Mouse (Mus musculus) left cerebral cortex, adult 8-10 months (tissue): ENCODE results near the gene Lrp6. TPM values are rescaled to one million over a fixed set of nuclear protein-coding genes. Genes with fewer than 3 reads are reported as not detected.
A peak's percentile ranks its signal among the peaks of the same experiment; 100 is the strongest.

Source experiments
- DNase-seq, 2 experiments: peaks; one replicate each; pipeline ENCODE4 v3.0.0; 2022; ENCODE audit warnings: low spot score in 2 of 2
- total RNA-seq, 4 experiments: library from RNA; stranded (reverse); gene quantifications; 2 replicates each; pipeline ENCODE4 v1.2.4; 2022

The Lrp6 gene
- total RNA-seq, 4 experiments from 2014 or later = 45.9 to 47.0 (median 46.4) TPM

DNA sequence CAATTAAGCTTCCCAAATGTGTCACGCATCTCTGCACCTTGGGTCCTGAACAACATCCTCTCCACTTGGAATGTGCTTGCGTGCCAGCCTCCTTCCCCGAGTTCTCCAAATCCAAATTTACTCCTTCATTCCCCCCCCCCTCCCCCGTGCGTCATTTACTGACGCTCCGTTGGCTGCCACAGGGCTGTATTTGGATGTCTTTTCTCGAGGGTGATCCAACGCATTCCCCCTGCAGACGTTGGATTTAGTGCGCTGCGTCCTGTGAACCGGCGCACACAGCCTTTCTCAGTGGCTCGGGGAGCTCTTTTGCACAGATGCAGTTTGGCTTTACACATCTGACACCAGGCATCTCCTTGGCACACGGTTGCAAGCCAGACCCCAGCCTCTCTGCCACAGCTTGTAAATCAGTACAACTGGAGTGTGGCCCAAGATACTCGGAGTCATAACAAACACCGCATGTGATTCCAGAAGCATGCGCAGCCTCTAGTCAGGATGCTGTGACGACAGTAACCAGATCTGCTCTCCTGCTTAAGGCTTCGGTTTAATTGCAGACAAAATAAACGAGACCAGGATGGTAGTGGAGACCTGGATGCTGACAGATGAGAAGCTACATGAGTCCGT is 127.3 kb downstream of the Lrp6 start:
- peak; percentile 37 to 40 for DNase-seq

DNA sequence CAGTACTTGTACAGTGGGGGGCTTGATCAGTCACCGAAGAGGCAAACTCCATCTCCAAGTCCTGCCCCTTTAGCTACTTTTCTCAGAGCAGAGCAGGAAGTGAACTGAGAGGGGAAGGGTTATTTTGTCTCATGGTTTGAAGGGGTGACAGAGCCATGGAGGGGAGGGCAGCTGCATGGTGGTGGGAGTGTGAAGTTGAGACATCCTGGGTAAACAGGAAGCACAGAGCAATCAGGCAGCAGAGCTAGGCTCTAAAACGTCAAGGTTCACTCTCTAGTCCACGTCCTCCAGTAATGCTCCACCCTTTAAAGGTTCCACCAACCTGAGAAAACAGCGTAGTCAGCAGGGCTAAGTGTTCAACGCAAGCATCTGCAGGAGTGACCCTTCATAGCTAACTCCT is 129.8 kb downstream of the Lrp6 start:
- DNase-seq = no peak

DNA sequence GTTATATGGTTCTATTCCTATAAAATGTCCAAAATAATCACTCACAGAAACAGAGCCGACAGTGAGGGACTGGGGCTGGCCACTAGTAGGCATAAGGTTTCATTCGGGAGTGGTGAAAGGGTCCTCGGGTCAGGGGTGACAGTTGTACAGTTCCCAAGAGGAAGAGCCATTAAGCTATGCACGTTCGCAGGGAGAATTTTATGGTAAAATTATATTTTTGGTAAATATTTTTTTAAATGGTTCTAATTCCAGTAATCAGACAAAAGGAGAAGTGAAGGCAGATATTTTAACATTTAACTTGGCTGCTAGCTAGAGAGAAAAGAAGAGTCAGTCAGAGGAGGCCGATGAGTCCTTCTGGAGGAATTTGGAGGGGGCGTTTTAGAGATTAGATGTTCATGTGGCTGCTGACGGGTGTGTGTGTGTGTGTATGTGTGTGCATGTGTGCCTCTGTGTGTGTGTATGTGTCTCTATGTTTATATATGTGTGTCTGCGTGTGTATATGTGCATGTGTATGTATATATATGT is 131.8 kb downstream of the Lrp6 start:
- DNase-seq = no peak

- no peak for DNase-seq
Observed at GRCm38 (mm10) chr6:134434044-134434443, 132.7 kb downstream of the Lrp6 start.

GRCm38 (mm10) chr6:134433281-134433680 is 133.5 kb downstream of the Lrp6 start:
- DNase-seq = no peak

DNA sequence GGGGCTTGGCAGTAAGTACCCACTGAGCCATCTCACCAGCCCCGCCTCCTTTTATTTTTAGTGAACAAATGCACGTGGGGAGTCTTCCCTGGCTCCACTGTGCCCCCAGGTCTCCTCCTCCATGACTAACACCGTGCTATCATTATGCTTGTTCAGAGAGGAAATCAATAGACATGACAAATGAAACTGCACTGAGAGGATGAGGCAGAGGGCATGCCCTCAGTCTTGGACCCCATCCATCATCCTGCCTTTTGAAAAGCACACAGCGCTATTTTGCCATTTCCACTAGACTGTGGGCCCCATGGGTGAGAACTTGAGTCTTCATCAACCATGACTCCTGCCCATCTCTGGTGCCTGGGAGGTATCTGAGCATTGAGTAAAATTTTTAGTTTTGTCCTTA is 135.2 kb downstream of the Lrp6 start:
- DNase-seq = no peak

DNA sequence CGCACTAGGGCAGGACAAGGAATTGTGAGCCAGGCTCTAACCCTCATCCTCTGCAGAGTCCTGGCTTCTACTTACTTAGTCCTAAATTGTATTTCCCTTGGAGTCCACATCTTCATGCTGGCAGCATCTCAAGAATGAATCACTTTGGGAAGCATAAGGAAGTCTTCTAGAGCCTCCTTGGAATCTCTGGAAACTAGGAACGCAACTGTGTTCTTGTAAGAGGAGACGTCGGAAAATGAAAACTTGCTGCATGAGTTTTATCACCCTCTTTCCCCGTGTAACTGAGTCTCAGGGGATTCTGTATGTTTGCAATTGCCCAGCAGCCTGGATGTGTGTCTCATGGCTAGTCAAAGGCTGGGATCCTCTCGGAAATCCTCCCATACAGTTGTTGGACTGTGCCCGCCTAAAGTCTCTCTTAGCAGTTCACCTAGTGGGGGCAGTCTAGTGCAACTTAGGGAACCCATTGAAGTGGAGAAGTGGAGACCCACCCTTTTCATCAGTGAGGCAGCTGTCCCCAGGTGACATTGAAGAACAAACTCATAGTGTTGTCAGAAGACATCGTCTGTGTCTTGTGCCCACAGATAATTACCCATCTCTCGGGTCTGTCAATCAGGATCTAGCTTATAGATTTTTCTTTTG is 136.5 kb downstream of the Lrp6 start:
- no peak for DNase-seq

DNA sequence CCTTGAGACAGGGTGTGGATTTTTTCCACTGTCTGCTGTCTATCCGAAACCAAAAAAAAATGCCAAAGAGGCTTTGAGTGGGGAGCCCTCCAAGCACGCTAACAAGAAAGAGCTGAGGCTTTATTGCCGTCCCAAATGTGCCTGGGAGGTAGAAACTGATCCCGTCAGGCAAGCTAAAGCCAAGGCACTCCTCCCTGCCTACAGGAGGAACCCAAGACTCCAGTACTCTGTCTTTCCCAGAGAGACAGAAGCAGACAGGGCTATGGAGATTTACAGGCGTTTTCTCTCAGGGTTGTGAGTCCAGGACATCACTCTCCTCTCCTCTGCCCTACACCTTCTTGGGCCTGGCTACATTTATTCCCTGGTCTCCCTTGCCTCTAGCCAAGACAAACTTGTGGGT is 138.3 kb downstream of the Lrp6 start:
- DNase-seq = no peak

DNA sequence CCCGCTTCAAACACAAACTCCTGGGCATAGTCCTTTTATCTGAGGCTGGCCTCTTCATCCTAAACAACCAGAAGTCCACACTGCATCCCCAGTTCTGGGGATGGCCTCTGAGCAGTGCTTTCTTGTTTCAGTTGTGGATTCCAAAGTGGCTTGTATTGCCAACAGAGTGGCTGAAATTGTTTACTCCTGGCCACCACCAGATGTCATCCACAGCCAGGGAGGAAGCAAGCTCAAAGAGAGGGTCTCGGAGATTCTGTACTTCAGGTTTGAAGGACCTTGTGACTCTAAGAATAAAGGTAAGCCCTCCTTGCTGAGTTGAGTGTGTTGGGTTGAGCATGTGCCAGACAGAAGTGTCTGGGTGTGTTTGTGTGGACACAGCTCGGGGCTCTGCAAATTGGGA is 139.6 kb downstream of the Lrp6 start:
- DNase-seq = no peak

- DNase-seq = peak; percentile 30 to 48
Observed at GRCm38 (mm10) chr6:134425216-134425717, 141.5 kb downstream of the Lrp6 start.

GRCm38 (mm10) chr6:134421921-134422320 is 144.8 kb downstream of the Lrp6 start:
- no peak for DNase-seq

- DNase-seq = no peak
Observed at GRCm38 (mm10) chr6:134420375-134420774, 146.4 kb downstream of the Lrp6 start.

DNA sequence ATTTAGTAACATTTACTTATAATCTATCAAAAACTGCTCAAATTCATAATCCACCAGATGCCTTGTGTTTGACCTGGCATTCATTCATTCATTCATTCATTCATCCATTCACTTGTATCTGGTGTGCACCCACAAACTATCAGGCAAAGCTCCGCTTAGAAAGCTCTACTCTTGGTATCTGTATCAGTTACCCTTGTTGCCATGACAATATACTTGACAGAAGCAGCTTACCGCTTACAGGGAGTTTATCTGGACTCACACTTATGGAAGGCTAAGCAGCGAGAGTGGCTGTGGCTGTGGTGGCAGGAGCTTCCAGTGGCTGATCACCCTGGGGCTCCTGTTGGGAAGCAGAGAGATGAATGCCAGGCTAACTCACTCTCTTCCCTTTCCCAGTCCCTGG is 148.9 kb downstream of the Lrp6 start:
- no peak for DNase-seq

DNA sequence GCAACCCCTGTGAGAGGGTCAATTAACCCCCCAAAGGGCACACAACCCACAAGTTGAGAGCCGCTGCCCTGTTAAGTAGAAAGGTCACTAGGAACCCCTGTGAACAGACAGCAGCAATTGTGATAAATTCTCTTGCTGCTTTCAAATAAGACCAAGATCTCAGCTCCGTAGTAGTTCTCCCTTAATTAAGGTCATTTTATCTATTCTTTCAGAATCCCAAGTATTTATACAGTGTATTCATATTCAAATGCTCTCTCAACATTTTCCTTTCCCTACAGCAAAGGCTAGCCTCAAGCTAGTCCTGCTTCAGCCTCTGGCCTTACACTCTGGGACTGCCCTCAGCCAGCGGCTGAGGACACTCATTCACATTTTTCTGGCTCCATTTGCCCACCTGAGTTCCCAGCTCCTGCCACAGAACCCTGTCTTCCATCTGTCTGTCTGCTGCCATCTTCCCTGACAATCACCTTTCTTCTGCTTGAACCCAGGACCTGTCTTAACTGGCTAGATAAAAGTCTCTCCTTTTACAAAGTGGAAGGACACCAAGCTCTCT is 150.1 kb downstream of the Lrp6 start:
- DNase-seq = no peak

DNA sequence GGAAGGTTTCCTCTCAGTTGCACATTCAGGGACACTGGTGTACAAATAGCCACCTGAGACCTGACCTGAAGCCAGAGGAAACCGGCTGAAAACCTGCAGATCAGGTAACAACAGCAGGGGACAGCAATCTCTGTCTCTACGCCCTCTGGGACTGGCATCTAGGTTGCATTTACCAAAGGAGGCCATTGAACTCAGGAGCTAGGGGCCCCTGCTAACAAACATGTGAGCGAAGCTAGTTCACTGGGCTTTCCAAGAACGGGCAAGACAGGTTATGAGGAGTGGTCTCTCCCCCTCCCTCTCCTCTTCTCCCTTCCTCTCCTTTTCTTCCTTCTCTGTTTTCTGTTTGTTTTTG is 152.3 kb downstream of the Lrp6 start:
- no peak for DNase-seq

- no peak for DNase-seq
Observed at GRCm38 (mm10) chr6:134413706-134414531, 152.8 kb downstream of the Lrp6 start.

GRCm38 (mm10) chr6:134407226-134407625 is 159.5 kb downstream of the Lrp6 start:
- no peak for DNase-seq

DNA sequence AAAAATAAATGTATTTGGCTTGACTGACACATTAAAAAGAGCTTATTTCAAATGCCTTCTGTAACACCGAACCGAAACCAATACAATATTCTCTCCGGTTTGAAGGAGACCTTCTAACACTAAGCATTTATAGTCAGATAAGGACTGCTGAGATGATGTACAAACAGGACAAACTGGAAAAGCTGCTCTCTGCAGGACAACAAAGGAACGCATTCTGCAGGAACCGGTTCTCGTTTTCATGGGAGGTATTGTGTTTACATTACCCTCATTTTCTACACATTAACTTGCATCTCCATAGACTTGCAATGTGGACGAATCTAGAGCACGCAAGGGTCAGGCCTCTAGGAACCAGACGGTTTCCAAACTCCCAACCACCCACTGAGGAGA is 163.1 kb downstream of the Lrp6 start:
- no peak for DNase-seq

- DNase-seq = peak; percentile 27 to 39
Observed at GRCm38 (mm10) chr6:134402914-134403683, 163.7 kb downstream of the Lrp6 start.
